Mouse (Mus musculus) liver, embryonic 11.5 days (tissue): ENCODE measurements around the gene Krtap13-1. TPM values are rescaled to one million over a fixed set of nuclear protein-coding genes. Genes with fewer than 3 reads are reported as not detected.

Experiments used
- ATAC-seq: fragments of 200-750 bp; cut with Nextera tagmentation; replicated peaks from 2 replicates; pipeline ENCODE4 v1.8.0; 2017; ENCODE audit warnings: moderate number of reproducible peaks, mild to moderate bottlenecking, moderate TSS enrichment, moderate library complexity; ENCODE audit not compliant: low FRiP score
- DNase-seq: peaks from one replicate; pipeline ENCODE4 v3.0.0-alpha.2; 2017; ENCODE audit warnings: low spot score
- H3K27ac ChIP-seq: fragments of 300-500 bp; sonication (generic); 2 replicates; pipeline ENCODE4 v1.5.1; 2014; ENCODE audit warnings: mild to moderate bottlenecking, low read depth, low read length, control low read depth
- H3K27me3 ChIP-seq: fragments of 300-500 bp; sonication (generic); replicated peaks from 2 replicates; pipeline ENCODE4 v1.6.1; 2014; ENCODE audit warnings: low read length, mixed read lengths; ENCODE audit not compliant: control insufficient read depth, insufficient read depth
- H3K36me3 ChIP-seq: fragments of 300-500 bp; sonication (generic); 2 replicates; pipeline ENCODE4 v1.6.1; 2014; ENCODE audit warnings: mild to moderate bottlenecking, low read length, moderate library complexity, mixed read lengths; ENCODE audit not compliant: control insufficient read depth, insufficient read depth
- H3K4me1 ChIP-seq: fragments of 300-500 bp; sonication (generic); replicated peaks from 2 replicates; pipeline ENCODE4 v1.6.1; 2014; ENCODE audit warnings: low read length, mixed read lengths; ENCODE audit not compliant: control insufficient read depth, insufficient read depth
- H3K4me2 ChIP-seq: fragments of 300-500 bp; sonication (generic); 2 replicates; pipeline ENCODE4 v1.6.1; 2014; ENCODE audit warnings: mild to moderate bottlenecking, control low read depth, moderate library complexity
- H3K4me3 ChIP-seq: fragments of 300-500 bp; sonication (generic); 2 replicates; pipeline ENCODE4 v1.5.1; 2014; ENCODE audit warnings: low read depth, low read length, control low read depth
- H3K9ac ChIP-seq: fragments of 300-500 bp; sonication (generic); 2 replicates; pipeline ENCODE4 v1.6.1; 2014; ENCODE audit warnings: low read depth, low read length, control low read depth
- H3K9me3 ChIP-seq: fragments of 300-500 bp; sonication (generic); 2 replicates; pipeline ENCODE4 v1.6.1; 2016; ENCODE audit warnings: low read length, inconsistent platforms, mixed read lengths; ENCODE audit not compliant: control insufficient read depth
- WGBS: fragments of 180-500 bp; shearing (Covaris S2); extraction: QIAGEN DNeasy Blood & Tissue Kit; methylation state at CpG from one replicate; pipeline ENCODE4 v1.1.7; 2014; 5-methylcytosine and 5-hydroxymethylcytosine counted together
- polyA plus RNA-seq: library from polyadenylated mRNA; unstranded; fragments of >200 nt; fragmentation: Nextera tagmentation; extraction: Ambion mirVana; gene quantifications from 2 replicates; pipeline ENCODE4 v1.2.1, GENCODE M21; 2014

Gene Krtap13-1
- polyA plus RNA-seq: not detected in 2 replicates

- ATAC-seq (no peak), DNase-seq (no peak)
- 68% methylated on average over 4 of the region's 4 CpGs for WGBS
- H3K4me2 ChIP-seq: no peak within 1 kb of the TSS
- no peak within 1 kb of the TSS for H3K9ac ChIP-seq
- no peaks in the 10 kb centered on the region for H3K4me1 ChIP-seq
- no peak within 1 kb of the TSS for H3K4me3 ChIP-seq
- no peaks in the 10 kb centered on the region for H3K36me3 ChIP-seq
- H3K27me3 ChIP-seq: no peaks in the 10 kb centered on the region
- H3K9me3 ChIP-seq: no peaks in the 10 kb centered on the region
- H3K27ac ChIP-seq: no peak within 1 kb of the TSS
Measured at GRCm38 (mm10) chr16:88728812-88729275, at the start of gene Krtap13-1. Gene Krtap13-1 (plus strand): TSS chr16:88728862.

GRCm38 (mm10) chr16:88679099-88679498, 49.6 kb upstream of the Krtap13-1 start:
- WGBS: 74% methylated on average over 6 of the region's 6 CpGs
- Histone ChIP-seq H3K4me2 (no peak overlapping the region), H3K4me3 (no peak overlapping the region), H3K27ac (no peak overlapping the region), H3K27me3 (no peaks in the 10 kb centered on the region), H3K4me1 (no peaks in the 10 kb centered on the region), H3K9me3 (no peaks in the 10 kb centered on the region), H3K9ac (no peak overlapping the region), H3K36me3 (no peaks in the 10 kb centered on the region)
- ATAC-seq: no peak
- no peak for DNase-seq

GRCm38 (mm10) chr16:88681282-88681681, 47.4 kb upstream of the Krtap13-1 start:
- Histone ChIP-seq H3K9ac (no peak overlapping the region), H3K36me3 (no peaks in the 10 kb centered on the region), H3K9me3 (no peaks in the 10 kb centered on the region), H3K27ac (no peak overlapping the region), H3K4me2 (no peak overlapping the region), H3K4me3 (no peak overlapping the region), H3K4me1 (no peaks in the 10 kb centered on the region), H3K27me3 (no peaks in the 10 kb centered on the region)
- DNase-seq (no peak), ATAC-seq (no peak)
- 68% methylated on average over 2 of the region's 2 CpGs for WGBS

GRCm38 (mm10) chr16:88696256-88696655, 32.4 kb upstream of the Krtap13-1 start:
- H3K9ac ChIP-seq: no peak overlapping the region
- H3K4me1 ChIP-seq: no peaks in the 10 kb centered on the region
- WGBS: 78% methylated on average over 4 of the region's 4 CpGs

GRCm38 (mm10) chr16:88701072-88701864, 27.4 kb upstream of the Krtap13-1 start:
- no peak for ATAC-seq
- Histone ChIP-seq H3K27ac (no peak overlapping the region), H3K4me3 (no peak overlapping the region), H3K27me3 (no peaks in the 10 kb centered on the region), H3K4me2 (no peak overlapping the region), H3K36me3 (no peaks in the 10 kb centered on the region), H3K9ac (no peak overlapping the region), H3K9me3 (no peaks in the 10 kb centered on the region), H3K4me1 (no peaks in the 10 kb centered on the region)
- DNase-seq: no peak
- 58% methylated on average over 4 of the region's 4 CpGs for WGBS

More at GRCm38 (mm10) chr16:88696256-88696655, 32.4 kb upstream of the Krtap13-1 start:
- Histone ChIP-seq H3K36me3 (no peaks in the 10 kb centered on the region), H3K4me3 (no peak overlapping the region), H3K27ac (no peak overlapping the region), H3K27me3 (no peaks in the 10 kb centered on the region), H3K9me3 (no peaks in the 10 kb centered on the region), H3K4me2 (no peak overlapping the region)
- DNase-seq: no peak
- no peak for ATAC-seq

GRCm38 (mm10) chr16:88707496-88708012, 21.1 kb upstream of the Krtap13-1 start, which contains the start of gene 2310061N02Rik:
Gene 2310061N02Rik (minus strand): TSS chr16:88707962.
- no peak within 1 kb of the TSS for H3K4me2 ChIP-seq
- no peaks in the 10 kb centered on the region for H3K9me3 ChIP-seq
- DNase-seq: no peak
- no peak within 1 kb of the TSS for H3K4me3 ChIP-seq
- ATAC-seq: no peak
- no peak within 1 kb of the TSS for H3K9ac ChIP-seq
- H3K36me3 ChIP-seq: no peaks in the 10 kb centered on the region
- no peaks in the 10 kb centered on the region for H3K27me3 ChIP-seq
- 71% methylated on average over 10 of the region's 10 CpGs for WGBS
- no peaks in the 10 kb centered on the region for H3K4me1 ChIP-seq
- H3K27ac ChIP-seq: no peak within 1 kb of the TSS

GRCm38 (mm10) chr16:88710757-88711156, 17.9 kb upstream of the Krtap13-1 start:
- Histone ChIP-seq H3K4me2 (no peak overlapping the region), H3K36me3 (no peaks in the 10 kb centered on the region), H3K27ac (no peak overlapping the region), H3K9ac (no peak overlapping the region), H3K27me3 (no peaks in the 10 kb centered on the region), H3K9me3 (no peaks in the 10 kb centered on the region), H3K4me3 (no peak overlapping the region), H3K4me1 (no peaks in the 10 kb centered on the region)
- ATAC-seq (0 out of 2 replicates have a peak, but pooled peaks have one; percentile 7), DNase-seq (no peak)
- WGBS: 68% methylated on average over 4 of the region's 4 CpGs

- no peak overlapping the region for H3K4me2 ChIP-seq
- H3K9me3 ChIP-seq: no peaks in the 10 kb centered on the region
- no peaks in the 10 kb centered on the region for H3K36me3 ChIP-seq
- H3K9ac ChIP-seq: no peak overlapping the region
- no peaks in the 10 kb centered on the region for H3K4me1 ChIP-seq
- no peak overlapping the region for H3K4me3 ChIP-seq
- H3K27ac ChIP-seq: no peak overlapping the region
- DNase-seq: no peak
- no peak for ATAC-seq
- no peaks in the 10 kb centered on the region for H3K27me3 ChIP-seq
- 78% methylated on average over 6 of the region's 6 CpGs for WGBS
Measured at GRCm38 (mm10) chr16:88711245-88711644, 17.4 kb upstream of the Krtap13-1 start.

GRCm38 (mm10) chr16:88716549-88716948, 12.1 kb upstream of the Krtap13-1 start:
- DNase-seq (no peak), ATAC-seq (no peak)
- Histone ChIP-seq H3K4me3 (no peak overlapping the region), H3K9me3 (no peaks in the 10 kb centered on the region), H3K4me1 (no peaks in the 10 kb centered on the region), H3K27ac (no peak overlapping the region), H3K27me3 (no peaks in the 10 kb centered on the region), H3K4me2 (no peak overlapping the region), H3K36me3 (no peaks in the 10 kb centered on the region), H3K9ac (no peak overlapping the region)
